Mouse (Mus musculus): ENCODE measurements at regions not wholly inside any gene's neighbourhood (a gene's known extent, or its start where the extent isn't known, plus 50 kb on each side); places are given as distances from the start of the nearest gene placed in this dataset.
A peak's percentile ranks its signal among the peaks of the same experiment; 100 is the strongest.

DNA sequence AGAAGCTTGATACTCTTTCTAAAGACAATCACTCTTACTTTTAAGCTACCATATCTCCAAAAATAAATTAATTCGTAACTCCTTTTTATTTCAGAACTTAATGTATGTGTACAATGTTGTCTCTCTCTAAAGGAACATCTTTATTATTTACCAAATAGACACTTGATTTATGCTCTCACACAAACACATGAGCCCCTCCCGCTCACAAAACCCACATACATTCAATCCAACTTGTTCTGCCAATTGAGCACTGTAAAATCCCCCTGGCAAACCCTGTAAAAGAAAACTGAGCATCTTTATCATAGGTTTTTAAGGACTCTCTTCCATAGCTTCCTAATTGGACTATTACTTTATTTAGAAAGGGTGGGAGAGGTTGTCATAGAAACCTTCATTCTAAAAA, 812.5 kb downstream of the Phf3 start:
- DNase-seq (ENCODE audit: low spot score in 2 of 2) = no peak

DNA sequence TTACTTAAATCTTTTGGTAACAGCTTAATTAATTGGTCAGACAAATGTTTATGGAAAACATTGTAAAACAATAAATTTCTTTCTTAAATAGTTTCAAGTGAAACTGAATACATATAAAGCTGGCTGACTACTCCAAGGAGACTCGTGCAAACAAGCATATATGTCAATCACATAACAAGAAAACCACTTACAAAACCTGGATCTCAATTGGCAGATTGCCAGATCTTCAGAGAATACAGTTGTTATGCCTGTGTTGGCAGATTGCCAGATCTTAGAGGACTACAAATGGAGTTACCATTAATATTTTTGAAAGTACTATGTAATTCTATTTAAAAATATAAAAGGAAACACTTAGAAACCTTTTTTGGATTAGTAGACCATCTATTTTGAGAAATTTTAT, 812.9 kb downstream of the Phf3 start:
- DNase-seq (ENCODE audit: low spot score in 2 of 2) = no peak

DNA sequence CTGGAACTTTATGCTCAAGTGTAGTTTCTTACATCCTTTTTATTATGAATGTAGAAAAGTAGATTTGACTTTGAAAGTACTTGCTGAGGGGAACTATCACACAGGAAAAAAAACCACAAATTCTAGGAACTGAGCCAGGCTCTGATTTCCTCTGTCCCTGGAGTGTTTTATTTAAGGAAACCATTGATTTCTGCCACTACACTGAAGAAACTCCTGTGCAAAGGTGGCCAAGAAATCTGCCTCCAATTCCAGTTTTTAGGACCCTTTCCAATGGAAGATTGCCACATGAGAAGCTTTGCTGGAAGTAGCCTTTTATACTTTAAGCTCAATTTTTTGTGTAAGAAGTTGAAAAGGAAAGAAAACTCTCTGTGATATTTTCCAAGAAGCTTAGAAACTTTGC, 856.1 kb downstream of the Phf3 start:
- peak; percentile 6 to 35 for DNase-seq (ENCODE audit: low spot score in 2 of 2)

DNA sequence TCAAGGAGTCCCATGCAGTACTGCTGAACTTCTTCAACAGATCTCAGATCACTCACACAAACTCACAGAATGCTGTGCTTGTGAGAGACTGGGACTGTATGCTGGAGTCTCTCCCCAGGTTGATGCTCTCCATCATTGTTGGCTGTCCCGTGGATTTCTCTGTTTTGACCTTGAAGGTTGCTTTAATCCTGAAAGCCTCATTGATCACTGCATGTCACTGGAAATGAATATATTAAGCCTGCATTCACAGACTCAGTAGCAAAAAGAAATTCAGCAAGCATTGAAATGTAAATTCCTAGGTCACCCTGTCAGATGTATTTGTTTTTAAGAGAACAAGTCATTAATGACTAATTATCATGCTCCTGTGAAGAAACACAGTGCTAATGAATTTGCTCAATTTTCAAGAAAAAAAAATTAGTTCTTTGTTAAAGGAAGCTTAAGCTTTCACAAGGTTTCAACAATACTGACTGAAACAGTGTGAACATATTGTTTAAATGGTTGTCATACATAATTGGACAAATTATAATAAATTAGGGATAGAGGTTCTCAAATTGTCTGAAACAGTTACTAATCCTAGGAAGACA, 864.9 kb downstream of the Phf3 start:
- DNase-seq (ENCODE audit: low spot score in 2 of 2) = no peak

Measured in left cerebral cortex, adult 9 months (tissue).